Mouse (Mus musculus): ENCODE results near the gene Scaf11. TPM values are rescaled to one million over a fixed set of nuclear protein-coding genes. Genes with fewer than 3 reads are reported as not detected.
"Not testable (repeated sequence)": the region's sequence is repeated elsewhere in the genome, so short reads cannot be mapped to it uniquely, and the experiment has no call there.

Scaf11 gene
- total RNA-seq, 2 experiments from 2014 or later: 41.5 to 42.5 TPM

DNA sequence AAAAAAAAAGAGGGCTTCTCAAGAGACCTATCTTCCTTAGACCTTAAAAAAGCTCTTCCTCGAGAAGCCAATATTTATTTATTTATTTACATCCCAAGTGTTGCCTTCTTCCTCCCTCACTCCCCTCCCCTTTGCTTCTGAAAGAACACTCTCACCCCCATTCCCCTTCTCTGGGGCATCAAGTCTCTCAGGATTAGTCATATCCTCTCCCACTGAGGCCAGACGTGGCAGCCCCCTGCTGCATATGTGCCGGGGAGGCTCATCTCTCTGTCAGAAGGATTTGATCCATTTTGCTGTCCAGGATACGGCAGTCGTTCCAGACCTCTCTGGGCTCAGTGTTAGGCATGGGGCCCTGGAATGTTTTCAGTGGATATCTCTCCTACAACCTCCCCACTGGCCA is 7.2 kb upstream of the Scaf11 start:
- DNase-seq (ENCODE audit: low spot score in 2 of 2): no peak
- intact Hi-C loops (cut with DNase I): no loop called here

- no peak for DNase-seq (ENCODE audit: low spot score in 2 of 2)
- intact Hi-C loops (cut with DNase I): no loop called here
These were observed 5.8 kb upstream of the Scaf11 start for GRCm38 (mm10) chr15:96466362-96466903.

GRCm38 (mm10) chr15:96465076-96465475 is 4.4 kb upstream of the Scaf11 start:
- intact Hi-C loops (cut with DNase I): no loop called here
- no peak for DNase-seq (ENCODE audit: low spot score in 2 of 2)

DNA sequence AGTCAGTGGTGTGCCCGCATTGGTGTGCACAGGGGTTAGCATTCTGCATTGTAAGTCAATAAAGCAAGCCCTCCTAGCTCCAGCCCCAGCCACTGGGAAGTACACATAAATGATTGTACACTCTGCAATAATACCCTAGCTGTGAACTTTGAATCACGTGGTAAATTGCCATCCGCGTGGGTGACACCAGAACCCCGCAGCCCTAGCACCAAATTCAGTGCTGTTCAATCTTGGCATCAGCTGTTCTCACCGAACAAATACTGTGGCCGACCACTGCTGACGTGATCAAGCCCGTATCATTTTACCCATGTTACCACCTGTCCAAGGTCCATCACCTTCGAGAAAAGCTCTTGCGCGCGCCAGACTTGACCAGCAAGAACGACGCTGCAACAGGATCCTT is 3.2 kb upstream of the Scaf11 start:
- DNase-seq (ENCODE audit: low spot score in 2 of 2): no peak
- intact Hi-C loops (cut with DNase I): no loop called here

DNA sequence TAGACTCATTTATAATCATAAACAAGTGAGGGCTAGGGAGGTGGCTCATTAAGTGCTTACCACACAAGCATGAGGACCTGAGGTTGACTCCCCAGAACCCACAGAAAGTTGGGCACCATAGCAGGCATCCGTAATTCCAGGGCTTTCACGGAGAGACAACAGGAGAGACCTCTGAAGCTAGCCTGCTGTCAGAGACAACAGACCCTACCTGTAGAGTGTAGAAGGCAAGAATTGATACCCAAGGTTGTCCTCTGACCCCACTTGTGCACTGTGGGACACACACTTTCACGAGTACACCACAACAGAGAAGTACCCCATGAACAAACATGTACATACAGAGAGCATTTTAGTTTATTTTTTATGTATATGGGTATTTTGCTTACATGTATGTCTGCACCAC is 2.0 kb upstream of the Scaf11 start:
- no peak for DNase-seq (ENCODE audit: low spot score in 2 of 2)
- intact Hi-C loops (cut with DNase I): no loop called here

DNA sequence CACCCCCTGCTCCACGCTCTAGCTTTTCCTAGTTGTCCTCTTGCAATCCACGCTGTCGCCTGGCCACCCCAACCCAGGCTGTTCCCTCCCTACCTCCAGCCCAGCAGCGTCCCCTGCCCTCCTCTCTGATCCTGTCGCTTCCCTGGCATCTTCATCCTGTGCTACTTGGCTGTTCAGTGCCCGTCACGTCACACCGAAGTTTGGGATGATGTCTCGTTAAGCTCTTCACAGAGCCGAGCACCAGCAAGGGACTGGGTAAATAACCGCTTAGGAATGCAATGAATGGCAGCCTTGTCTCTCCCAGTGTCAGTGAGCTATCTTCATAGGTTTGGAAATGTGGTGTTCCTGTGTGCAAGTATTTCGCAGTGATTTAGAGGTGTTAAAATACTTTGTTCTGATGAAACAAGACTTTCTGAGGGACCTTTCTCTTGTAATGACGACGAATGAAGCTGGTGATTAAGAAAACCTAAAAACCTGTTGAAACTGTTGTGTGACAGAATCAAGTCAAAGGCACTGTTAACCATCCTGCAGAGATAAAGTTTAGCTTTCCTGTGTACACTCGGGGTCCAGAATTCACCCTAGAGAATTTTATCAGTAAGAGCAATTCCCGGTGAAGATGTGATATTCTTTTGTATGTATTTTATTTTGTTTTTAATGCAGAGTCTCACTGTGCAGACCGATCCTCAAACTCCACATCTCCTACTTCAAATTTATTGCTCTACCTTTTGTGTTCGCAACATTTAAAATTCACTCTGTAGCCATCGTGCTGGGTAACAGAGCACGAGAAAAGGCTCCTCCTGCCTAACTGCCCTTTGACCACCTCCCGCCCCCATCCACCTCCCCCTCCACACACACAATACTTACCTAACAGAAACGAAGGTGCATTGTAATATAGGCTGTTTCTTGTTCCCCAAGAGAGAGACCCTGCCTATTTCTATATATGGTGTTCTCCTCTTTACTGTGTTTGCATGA is 1.2 kb upstream of the Scaf11 start:
- intact Hi-C loops (cut with DNase I): no loop called here
- DNase-seq (ENCODE audit: low spot score in 2 of 2): no peak

- no peak for DNase-seq (ENCODE audit: low spot score in 2 of 2)
- intact Hi-C loops (cut with DNase I): no loop called here
These were observed 253 bp downstream of the Scaf11 start for GRCm38 (mm10) chr15:96460451-96460729.

GRCm38 (mm10) chr15:96459741-96460450 is 747 bp downstream of the Scaf11 start:
- intact Hi-C loops (cut with DNase I): no loop called here
- DNase-seq (ENCODE audit: low spot score in 2 of 2): peak in 1 of 2 experiments; percentile 41

DNA sequence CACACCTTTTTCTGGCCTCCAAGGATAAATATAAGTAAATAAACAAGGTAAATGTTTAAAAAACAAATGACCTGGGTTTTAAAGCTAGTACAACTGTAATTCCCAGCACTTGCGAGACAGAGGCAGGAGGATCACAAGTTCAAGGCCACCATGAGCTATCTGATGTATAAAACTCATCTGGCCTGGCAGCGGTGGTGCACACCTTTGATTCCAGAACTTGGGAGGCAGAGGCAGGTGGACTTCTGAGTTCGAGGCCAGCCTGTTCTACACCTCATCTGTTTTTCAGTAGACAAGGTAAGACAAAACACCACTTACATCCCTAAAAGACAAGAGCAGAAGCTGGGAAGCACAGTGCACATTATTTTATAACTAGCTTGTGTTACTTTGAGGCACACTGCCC is 2.4 kb downstream of the Scaf11 start:
- intact Hi-C loops (cut with DNase I): no loop called here
- DNase-seq (ENCODE audit: low spot score in 2 of 2): peak in 1 of 2 experiments; percentile 2

- DNase-seq (ENCODE audit: low spot score in 2 of 2): no peak
- intact Hi-C loops (cut with DNase I): no loop called here
These were observed 3.3 kb downstream of the Scaf11 start for GRCm38 (mm10) chr15:96457338-96457664.

DNA sequence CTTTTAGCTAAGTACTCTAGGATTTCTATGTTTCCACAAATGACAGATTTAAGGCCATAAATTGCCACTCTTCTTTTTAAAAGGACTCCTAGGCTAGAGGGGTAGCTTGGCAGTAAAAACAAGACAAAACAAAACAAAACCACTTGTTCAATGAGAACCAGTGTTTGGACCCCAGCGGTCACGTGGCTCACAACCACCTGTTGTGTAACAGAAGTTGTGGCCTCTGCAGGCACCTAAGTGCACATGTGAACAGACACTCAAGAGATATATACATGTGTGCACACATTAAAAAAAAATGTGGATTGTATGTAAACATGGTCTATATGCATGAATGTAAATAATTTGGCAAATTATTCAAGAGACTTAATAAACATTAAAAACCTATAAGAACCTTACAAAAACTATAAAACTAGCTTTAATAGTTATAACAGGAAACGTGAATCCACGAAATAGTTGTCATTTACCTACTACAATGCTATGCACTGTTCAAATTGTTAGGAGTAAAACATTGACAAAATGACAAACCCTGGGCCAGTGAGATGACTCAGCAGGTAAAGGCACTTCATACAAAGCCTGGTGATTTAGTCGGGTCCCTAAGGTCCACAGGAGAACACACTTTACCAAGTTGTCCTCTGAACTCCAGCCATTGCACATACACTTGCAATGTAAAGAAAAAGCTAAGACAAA is 3.8 kb downstream of the Scaf11 start:
- intact Hi-C loops (cut with DNase I): no loop called here
- DNase-seq (ENCODE audit: low spot score in 2 of 2): no peak

DNA sequence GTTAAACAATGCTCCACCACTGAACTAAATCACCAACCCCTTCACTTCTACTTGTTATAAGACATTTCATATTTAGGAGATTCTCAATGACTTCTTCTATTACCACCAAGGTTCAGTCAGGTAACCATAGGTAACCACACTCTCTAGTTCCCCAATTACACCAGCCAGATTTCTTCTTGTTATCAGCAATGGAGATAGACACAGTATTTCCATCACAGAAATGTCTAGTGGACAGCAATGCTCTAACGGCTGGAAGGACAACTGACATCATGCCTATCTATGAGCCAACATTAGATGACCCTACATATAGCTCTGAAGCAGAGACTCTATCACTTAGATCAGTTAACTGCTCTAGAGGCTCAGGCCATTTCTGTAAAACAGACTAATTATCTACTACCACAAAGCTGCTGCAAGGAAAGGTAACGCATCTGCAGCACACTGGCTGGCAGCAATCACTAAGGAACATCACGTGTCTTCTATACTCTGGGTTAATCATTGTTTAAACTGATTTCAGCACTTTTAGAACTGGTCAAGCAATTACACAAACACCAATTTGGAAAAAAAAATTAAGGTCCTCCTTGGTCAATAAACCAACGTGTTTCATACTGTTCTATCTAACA is 4.9 kb downstream of the Scaf11 start:
- intact Hi-C loops (cut with DNase I): no loop called here
- DNase-seq (ENCODE audit: low spot score in 2 of 2): no peak

DNA sequence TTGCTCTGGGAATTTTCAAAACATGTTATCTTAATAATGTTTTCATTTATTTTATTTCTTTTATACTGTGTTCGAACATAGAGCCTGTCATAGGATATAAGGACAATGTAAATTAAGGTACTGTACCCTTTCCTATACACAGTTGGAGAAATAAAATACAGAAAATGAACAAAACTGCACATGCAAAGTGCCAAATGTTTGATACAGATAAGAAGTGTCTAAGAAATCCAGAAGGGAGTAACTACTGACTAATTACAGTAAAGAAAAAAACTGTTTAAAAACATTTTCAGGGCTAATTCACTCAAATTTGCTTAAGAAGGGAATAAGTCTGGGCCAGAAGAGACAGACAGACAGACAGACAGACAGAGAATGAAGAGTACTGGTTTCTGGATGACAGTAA is 7.3 kb downstream of the Scaf11 start:
- DNase-seq (ENCODE audit: low spot score in 2 of 2): no peak
- intact Hi-C loops (cut with DNase I): no loop called here

DNA sequence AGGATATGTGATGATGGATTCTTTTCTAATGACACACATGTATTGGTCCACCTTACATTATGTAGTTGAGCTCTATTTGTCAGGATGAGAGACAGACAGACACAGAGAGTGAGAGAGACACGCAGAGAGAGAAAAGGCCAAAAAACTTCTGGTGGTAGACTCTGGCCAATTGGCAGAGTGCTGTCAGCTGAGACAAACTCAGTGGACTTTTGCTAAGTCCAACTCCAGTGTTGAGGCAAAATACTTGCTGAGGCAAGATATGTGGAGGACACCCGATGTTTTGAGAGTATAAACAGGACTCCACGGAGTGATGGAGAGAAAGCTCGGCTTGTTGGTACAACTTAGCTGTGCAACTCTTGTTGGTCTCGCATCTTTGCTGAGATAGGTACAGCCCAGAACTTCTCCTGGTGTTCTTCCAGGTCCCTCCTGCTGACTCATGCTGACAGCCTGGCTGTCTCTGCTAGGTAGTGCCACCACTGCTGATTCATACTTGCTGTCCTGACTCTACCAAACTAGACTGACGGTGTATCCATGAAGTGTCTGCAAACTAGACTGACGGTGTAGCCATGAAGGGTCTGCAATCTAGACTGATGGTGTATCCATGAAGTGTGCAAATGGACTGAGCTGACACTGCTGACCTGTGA is 11.9 kb downstream of the Scaf11 start:
- intact Hi-C loops (cut with DNase I): no loop called here
- peak in 1 of 2 experiments; percentile 2 for DNase-seq (ENCODE audit: low spot score in 2 of 2)

DNA sequence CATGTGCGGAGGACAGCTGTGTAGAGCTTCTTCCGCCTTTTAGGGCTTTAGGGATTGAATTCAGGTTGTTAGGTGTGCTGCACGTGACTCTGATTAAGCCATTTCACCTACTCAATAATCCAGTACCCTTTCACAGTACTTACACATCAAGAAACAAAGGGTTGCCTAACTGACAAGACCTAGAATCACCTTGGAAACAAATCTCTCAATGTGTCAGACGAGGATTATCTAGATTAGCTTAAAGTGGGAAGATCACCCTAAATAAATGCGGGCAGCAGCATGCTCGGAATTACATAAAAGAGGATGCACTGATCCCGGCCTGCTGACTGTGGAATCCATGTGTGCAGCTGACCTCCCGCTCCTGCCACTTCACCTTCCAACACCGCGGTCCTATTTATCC is 13.9 kb downstream of the Scaf11 start:
- DNase-seq (ENCODE audit: low spot score in 2 of 2): no peak
- intact Hi-C loops (cut with DNase I): no loop called here

GRCm38 (mm10) chr15:96441480-96441879 is 19.2 kb downstream of the Scaf11 start:
- intact Hi-C loops (cut with DNase I); DNase-seq (ENCODE audit: low spot score in 2 of 2): not testable (repeated sequence)

GRCm38 (mm10) chr15:96434202-96434601 is 26.4 kb downstream of the Scaf11 start:
- intact Hi-C loops (cut with DNase I): no loop called here
- no peak for DNase-seq (ENCODE audit: low spot score in 2 of 2)

DNA sequence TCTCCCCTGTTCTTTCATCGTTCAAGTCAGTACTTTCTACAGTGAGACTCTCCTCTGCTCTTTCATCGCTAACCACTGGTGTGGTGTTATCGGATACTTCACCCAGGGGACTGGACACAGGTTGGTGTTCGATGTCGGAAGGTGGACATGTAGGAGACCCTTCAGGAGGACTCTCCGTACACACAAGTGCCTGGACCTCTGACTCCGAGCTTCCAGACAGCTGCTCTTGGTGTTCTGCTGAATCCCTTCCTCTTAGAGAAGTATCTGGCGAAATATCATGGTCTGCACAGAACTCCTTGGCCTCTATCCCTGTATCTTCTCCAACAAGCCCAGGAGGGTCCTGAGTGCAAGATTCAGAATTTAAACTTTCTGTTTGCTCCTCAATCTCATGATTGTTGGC is 40.7 kb downstream of the Scaf11 start:
- intact Hi-C loops (cut with DNase I): no loop called here
- DNase-seq (ENCODE audit: low spot score in 2 of 2): no peak

GRCm38 (mm10) chr15:96418161-96418560 is 42.5 kb downstream of the Scaf11 start:
- DNase-seq (ENCODE audit: low spot score in 2 of 2): no peak
- intact Hi-C loops (cut with DNase I): no loop called here

All from left cerebral cortex, postnatal 14 days (tissue).